Mouse (Mus musculus): ENCODE results near the gene Tmem203.
A peak's percentile ranks its signal among the peaks of the same experiment; 100 is the strongest.

Gene Tmem203

DNA sequence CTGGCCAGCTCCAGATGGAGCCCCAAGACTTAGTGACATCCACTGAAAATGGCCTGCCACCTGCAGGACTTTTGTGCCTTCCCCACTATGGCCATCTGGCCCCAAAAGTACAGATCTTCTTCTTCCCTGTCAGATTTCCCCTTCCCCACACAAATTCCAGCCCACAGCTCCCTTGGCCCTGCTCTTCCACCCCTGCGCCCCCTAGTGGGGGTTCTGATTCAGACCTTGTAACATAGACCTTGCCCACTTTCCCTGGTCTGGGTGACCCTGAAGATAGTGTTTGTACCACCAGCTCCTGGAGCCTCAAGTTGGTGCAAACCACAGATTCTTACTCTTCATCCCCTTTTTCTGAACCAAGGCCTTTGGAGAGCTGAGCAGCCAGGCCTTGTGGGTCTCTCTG lies 37.6 kb downstream of the Tmem203 start:
- DNase-seq, result peak; percentile 85

DNA sequence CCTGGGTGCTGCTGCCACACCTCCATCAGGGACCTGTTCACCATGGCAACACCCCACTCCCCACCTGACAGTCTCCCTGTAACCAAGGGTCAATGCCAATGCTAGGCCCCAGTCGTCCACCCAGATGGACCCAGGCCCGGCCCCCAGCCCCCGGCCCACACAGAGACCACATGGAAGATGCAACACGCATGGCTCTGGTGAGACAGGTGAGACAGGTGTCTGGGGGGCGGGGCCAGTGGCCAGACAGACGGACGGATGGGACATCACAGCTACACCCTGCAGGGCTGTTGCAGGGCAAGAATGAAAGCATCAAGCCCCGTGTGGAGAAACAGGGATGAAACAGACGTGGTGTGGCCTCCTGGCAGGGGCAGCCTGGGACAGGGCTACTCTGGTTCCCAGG lies 38.5 kb downstream of the Tmem203 start:
- DNase-seq, result no peak

DNA sequence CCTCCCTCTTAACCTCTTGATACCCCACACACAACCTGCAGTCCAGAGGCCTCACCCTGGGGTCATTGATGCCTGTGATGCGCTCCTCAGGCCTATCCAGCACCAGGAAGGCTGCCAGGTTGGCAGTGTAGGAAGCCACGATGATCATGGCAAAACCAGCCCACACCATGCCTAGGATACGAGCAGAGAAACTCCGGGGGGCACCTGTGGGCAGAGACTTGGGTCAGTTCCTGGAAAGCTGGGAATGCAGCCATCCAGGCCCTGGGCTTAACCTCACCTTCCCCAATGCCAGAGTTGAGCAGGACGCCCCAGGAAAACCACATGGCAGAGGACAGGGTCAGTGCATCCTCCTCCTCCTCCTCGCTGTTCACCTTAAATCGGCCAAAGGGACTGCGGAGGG lies 41.9 kb downstream of the Tmem203 start:
- DNase-seq, result no peak

DNA sequence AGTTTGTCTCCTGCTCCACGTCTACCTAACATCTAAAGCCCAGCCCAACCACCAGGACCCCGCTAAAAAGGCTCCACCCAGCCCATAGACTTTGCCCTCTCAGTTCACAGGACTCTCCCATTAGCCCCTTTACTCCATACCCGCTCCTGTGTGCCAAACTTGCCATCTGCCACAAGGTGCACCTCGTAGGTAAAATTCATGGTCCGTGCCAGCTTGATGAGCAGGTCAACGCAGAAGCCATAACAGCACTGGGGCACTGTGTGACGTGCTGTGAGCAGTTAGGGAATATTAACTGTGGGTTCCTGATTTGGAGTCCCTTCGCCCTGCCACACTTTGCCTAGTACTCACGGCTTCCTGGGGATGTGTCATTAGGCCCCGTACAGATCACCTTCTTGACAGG lies 42.8 kb downstream of the Tmem203 start:
- DNase-seq, result no peak

DNA sequence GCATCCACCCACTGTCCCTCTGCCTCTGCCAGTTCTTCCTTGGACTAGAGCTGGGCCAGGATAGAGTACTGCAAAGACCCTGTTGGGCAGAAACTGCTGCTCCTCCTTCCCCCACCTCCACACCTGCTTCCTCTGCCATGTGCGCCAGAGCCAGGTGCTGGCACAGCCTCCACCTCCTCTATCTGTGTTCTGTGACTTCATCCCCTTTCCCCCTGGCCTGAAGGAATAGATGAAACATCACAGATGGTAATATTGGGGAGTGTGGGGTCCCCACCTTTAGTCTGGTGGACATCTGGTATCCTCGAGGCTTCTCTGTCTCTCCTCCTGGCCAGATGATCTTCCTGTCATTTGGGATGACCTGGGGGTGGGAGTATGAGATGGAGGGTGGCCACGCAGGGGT lies 48.2 kb downstream of the Tmem203 start:
- no peak for DNase-seq

DNA sequence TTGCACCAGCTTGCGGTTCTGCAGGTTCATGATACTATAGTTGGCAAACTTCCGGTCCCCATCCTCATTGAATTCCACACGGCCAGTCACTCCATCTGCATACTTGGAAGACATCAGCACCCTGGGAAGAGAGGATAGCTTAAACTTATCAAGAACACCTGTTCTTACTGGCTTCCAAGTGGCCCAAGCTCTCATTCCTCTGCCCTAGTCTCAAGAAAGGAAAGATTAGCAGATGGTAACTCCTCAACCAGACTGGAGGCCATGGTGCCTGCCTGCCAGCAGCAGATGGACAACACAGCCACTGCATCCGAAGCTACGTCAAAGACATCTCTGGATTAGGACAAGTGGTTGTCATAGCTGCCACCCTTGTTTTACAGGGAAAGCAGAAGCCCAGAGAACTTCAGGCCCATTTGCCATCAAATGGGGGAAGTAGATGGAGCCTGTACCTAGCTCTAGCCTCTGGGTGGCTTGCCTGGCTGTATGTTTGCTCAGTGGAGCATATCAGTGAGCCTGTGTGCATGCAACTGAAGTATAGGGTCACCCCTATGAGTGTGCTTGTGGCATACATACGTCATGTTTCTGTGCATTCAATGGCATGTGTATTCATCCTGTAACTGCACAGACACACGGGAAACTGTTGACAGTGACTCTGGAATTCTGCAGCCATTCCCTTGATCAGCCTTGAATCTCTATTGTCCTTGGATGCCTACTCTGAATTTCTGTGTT lies 48.9 kb downstream of the Tmem203 start:
- DNase-seq, result no peak

DNA sequence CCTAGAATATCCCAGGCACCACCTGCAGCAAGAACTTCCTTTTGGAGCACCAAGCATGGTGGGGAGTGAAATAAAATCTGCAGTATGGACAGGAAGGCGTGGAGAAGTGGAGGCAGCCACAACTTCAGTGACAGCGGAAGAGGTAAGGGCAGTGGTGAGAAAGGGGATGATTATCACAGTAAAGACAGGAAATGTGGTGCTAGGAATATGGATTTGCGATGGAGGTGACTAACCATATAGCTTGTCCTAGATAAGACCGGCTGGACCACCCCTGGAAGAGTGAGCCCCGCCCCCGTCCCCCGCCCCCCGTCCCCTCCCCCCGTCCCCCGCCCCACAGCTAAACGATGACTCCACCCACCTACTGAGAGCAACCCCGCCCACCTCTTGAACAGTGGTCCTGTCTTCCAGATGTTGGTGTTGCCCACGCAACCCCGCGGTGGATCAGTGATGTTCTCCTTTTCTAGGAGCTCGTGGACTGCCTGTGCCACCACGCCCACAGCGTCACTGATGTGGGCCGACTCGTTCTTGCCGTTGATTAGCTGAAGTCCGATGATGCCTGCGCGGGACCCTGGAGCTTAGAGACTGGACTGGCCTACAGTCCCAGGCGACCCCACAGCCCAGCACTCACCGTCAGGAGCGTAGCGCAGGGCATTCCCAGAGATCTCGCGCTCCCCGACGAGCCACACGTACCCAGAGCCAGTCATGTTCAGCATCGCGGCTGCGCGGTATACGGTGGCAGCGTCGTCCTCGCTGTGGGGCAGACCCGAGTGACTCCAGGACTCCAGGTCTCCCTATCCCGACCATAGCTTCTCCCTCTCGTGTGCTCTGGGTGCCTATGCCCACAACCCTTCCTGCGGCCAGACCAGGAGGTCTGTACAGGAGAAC lies 49.7 kb downstream of the Tmem203 start:
- DNase-seq, result peak; percentile 79

Data from embryo, embryonic 11 days (tissue).